Mouse (Mus musculus) ES-Bruce4 (cell line): ENCODE measurements around the gene Dnajc1.

Experiments
- CTCF ChIP-seq: IDR thresholded peaks from one replicate; pipeline ENCODE4 v1.8.1; 2011; ENCODE audit warnings: low read depth, low read length
- POLR2A ChIP-seq: IDR thresholded peaks from one replicate; pipeline ENCODE4 v1.8.1; 2011; ENCODE audit warnings: low read length; ENCODE audit not compliant: insufficient read depth

GRCm38 (mm10) chr2:18214031-18214430, 178.6 kb downstream of the Dnajc1 start:
- TF ChIP-seq CTCF (no peak), POLR2A (no peak)
